Comparison of ENCODE assay signal across 9 mouse cellular contexts in genomic region chr4:134250930-134251240, GRCm38 (mm10). TPM values are rescaled to one million over a fixed set of nuclear protein-coding genes. Genes with fewer than 3 reads are reported as not detected.
DNase-seq lines count a peak whose midpoint lies in the region; ATAC-seq and TF ChIP-seq lines count a peak whose summit lies in the region.
"Had no signal": no experiment of that assay in that cellular context is flagged by ENCODE, and none has a peak within 500 bp of the region (broad histone marks: within the 10 kb centered on the region; RNA-seq: fewer than 3 reads in every experiment).

No protein-coding gene starts in this region.

- H3K9me3 ChIP-seq in intestine, embryonic 14.5 days (ENCODE audit: control insufficient read depth, low read length), result no peaks in the 10 kb centered on the region

- no peak for ATAC-seq in intestine, embryonic 14.5 days (replicated peaks; ENCODE audit: low FRiP score, low TSS enrichment, low read depth)
- no peak for ATAC-seq in granulocyte monocyte progenitor cell, adult 5-6 weeks (replicated peaks; ENCODE audit: poor library complexity, severe bottlenecking)

- DNase-seq in left cerebral cortex, postnatal 36 days (ENCODE audit: low spot score in 2 of 2), result peak; percentile 17 to 23
- no peak for DNase-seq in left cerebral cortex, postnatal 14 days (ENCODE audit: low spot score in 2 of 2)
- no peak for DNase-seq in intestine, embryonic 14.5 days (ENCODE audit: low spot score)
- DNase-seq in adrenal gland, postnatal 25 days, result no peak
- DNase-seq in gastrocnemius, postnatal 25 days, result no peak

- WGBS in intestine, embryonic 14.5 days, result 22% methylated on average over 10 of the region's 10 CpGs

- H3K4me3 ChIP-seq in embryonic fibroblast, embryonic 13.5 days (ENCODE audit: insufficient read depth, low read length), result peak overlapping the region; percentile 23
- H3K4me3 ChIP-seq in intestine, embryonic 14.5 days (ENCODE audit: low read depth, low read length), result peak overlapping the region; percentile 37
- no peak overlapping the region for H3K4me3 ChIP-seq in myocyte

- peak overlapping the region; percentile 49 for H3K9ac ChIP-seq in intestine, embryonic 14.5 days (ENCODE audit: low read length)

- H3K79me2 ChIP-seq in myocyte (ENCODE audit: control insufficient read depth, insufficient read depth), result no peaks in the 10 kb centered on the region

- no peaks in the 10 kb centered on the region for H3K36me3 ChIP-seq in intestine, embryonic 14.5 days (ENCODE audit: control insufficient read depth, insufficient read depth, low read length)
- H3K36me3 ChIP-seq in myocyte (ENCODE audit: control insufficient read depth, insufficient read depth), result no peaks in the 10 kb centered on the region

- peak overlapping the region; percentile 94 for H3K4me2 ChIP-seq in intestine, embryonic 14.5 days (ENCODE audit: low read length)
- H3K4me2 ChIP-seq in myocyte (ENCODE audit: low read depth), result peak overlapping the region; percentile 8

- TF ChIP-seq POLR2A in embryonic fibroblast, embryonic 13.5 days (IDR thresholded peaks at IDR 0.05; ENCODE audit: low read depth, low read length), result no peak
- no peak for TF ChIP-seq POLR2A in myocyte (IDR thresholded peaks at IDR 0.05; ENCODE audit: insufficient read length, low read depth)

- no peak overlapping the region for H3K27ac ChIP-seq in embryonic fibroblast, embryonic 13.5 days (ENCODE audit: insufficient read depth, low read length)
- no peak overlapping the region for H3K27ac ChIP-seq in intestine, embryonic 14.5 days (ENCODE audit: low read depth)

- intact Hi-C loops in left cerebral cortex, postnatal 36 days (cut with DNase I), result loop anchor here (2.0 to 5.0 kb wide), 2 partner anchors 42 to 121 kb away; no protein-coding TSS in a partner anchor
- intact Hi-C loops in left cerebral cortex, postnatal 14 days (cut with DNase I), result loop anchor here (5.0 kb wide), 1 partner anchor 106 kb away; no protein-coding TSS in a partner anchor

- no peak for TF ChIP-seq CTCF in embryonic fibroblast, embryonic 13.5 days (IDR thresholded peaks at IDR 0.05; ENCODE audit: borderline replicate concordance, insufficient read depth, low read length)

- H3K27me3 ChIP-seq in intestine, embryonic 14.5 days (replicated peaks; ENCODE audit: control insufficient read depth, insufficient read depth, low read length), result peaks cover 68% of the 10 kb centered on the region
- peaks cover 73% of the 10 kb centered on the region for H3K27me3 ChIP-seq in myocyte (ENCODE audit: control insufficient read depth, insufficient read depth, insufficient read length)

- H3ac ChIP-seq in myocyte (ENCODE audit: control insufficient read depth, insufficient read length), result no peak overlapping the region

- no peaks in the 10 kb centered on the region; the same call in 1 of the 2 replicates for H3K4me1 ChIP-seq in embryonic fibroblast, embryonic 13.5 days (ENCODE audit: control insufficient read depth, insufficient read depth, low read length)
- H3K4me1 ChIP-seq in intestine, embryonic 14.5 days (replicated peaks; ENCODE audit: control insufficient read depth, insufficient read depth, low read length), result peaks cover 38% of the 10 kb centered on the region

TF ChIP-seq in myocyte, 11 proteins besides CTCF, POLR2A, EP300 and RAD21:
- TF ChIP-seq REST (IDR thresholded peaks at IDR 0.05; ENCODE audit: insufficient read depth, insufficient read length) (no peak), TCF12 (IDR thresholded peaks at IDR 0.05; ENCODE audit: insufficient read depth, poor library complexity, severe bottlenecking) (no peak), CEBPB (IDR thresholded peaks at IDR 0.05; ENCODE audit: insufficient read depth, poor library complexity, severe bottlenecking) (no peak), TCF3 (IDR thresholded peaks at IDR 0.05; ENCODE audit: insufficient read length, low read depth) (no peak), E2F4 (IDR thresholded peaks at IDR 0.05; ENCODE audit: insufficient read depth) (no peak), USF1 (IDR thresholded peaks at IDR 0.05; ENCODE audit: low read depth) (no peak), MYOD1 (IDR thresholded peaks at IDR 0.05; ENCODE audit: control insufficient read depth in 1 of 3, insufficient read length in 2 of 3, low read depth in 2 of 3) (no peak)
TF ChIP-seq in myocyte: peak in this region for 0.

RNA-seq across cellular contexts. Expression of gene Grrp1, which starts 3.0 kb away (rescaled TPM):
- 1 to 10 TPM; 2.8 to 3.4 TPM for total RNA-seq in left cerebral cortex, postnatal 36 days (2021)
- 1 to 10 TPM; 3.8 to 4.3 TPM for total RNA-seq in left cerebral cortex, postnatal 14 days (2021)
- polyA plus RNA-seq in embryonic fibroblast, embryonic 13.5 days (2011; ENCODE audit: insufficient read length, low read depth, missing spikeins), result not detected in 2 replicates
- polyA plus RNA-seq in intestine, embryonic 14.5 days (2014; fragmentation: Nextera tagmentation; extraction: Ambion mirVana), result 3.8 and 4.5 TPM in 2 replicates
- polyA plus RNA-seq in myocyte (2012; fragmentation: generic; extraction: Trizol), result 0.17 TPM
- 6.2 and 8.3 TPM in 2 replicates for total RNA-seq in adrenal gland, postnatal 25 days (2021)
- not detected in 2 replicates for total RNA-seq in granulocyte monocyte progenitor cell, adult 5-6 weeks (2014; fragmentation: Nextera tagmentation)
- not detected in 2 replicates for total RNA-seq in granulocyte monocyte progenitor cell, adult 5-6 weeks (2017)
- 1 to 10 TPM; 3.4 TPM for total RNA-seq in gastrocnemius, postnatal 25 days (2021)

RNA-seq across cellular contexts. Expression of gene Gm30191, which starts 4.2 kb away (rescaled TPM):
- not detected for total RNA-seq in left cerebral cortex, postnatal 36 days (2021)
- total RNA-seq in left cerebral cortex, postnatal 14 days (2021), result not detected
- not detected in 2 replicates for polyA plus RNA-seq in embryonic fibroblast, embryonic 13.5 days (2011; ENCODE audit: insufficient read length, low read depth, missing spikeins)
- not detected in 2 replicates for polyA plus RNA-seq in intestine, embryonic 14.5 days (2014; fragmentation: Nextera tagmentation; extraction: Ambion mirVana)
- not detected for polyA plus RNA-seq in myocyte (2012; fragmentation: generic; extraction: Trizol)
- total RNA-seq in adrenal gland, postnatal 25 days (2021), result not detected in 2 replicates
- total RNA-seq in granulocyte monocyte progenitor cell, adult 5-6 weeks (2014; fragmentation: Nextera tagmentation), result not detected in 2 replicates
- not detected in 2 replicates for total RNA-seq in granulocyte monocyte progenitor cell, adult 5-6 weeks (2017)
- not detected for total RNA-seq in gastrocnemius, postnatal 25 days (2021)
- polyA plus RNA-seq: gonadal fat pad, adult 2 months had no signal

RNA-seq across cellular contexts. Expression of gene Zfp593, which starts 5.5 kb away (rescaled TPM):
- 10 to 100 TPM in 1 of 2 experiments, 1 to 10 TPM in 1; 9.2 to 13.2 TPM for total RNA-seq in left cerebral cortex, postnatal 36 days (2021)
- total RNA-seq in left cerebral cortex, postnatal 14 days (2021), result 10 to 100 TPM in 1 of 2 experiments, 1 to 10 TPM in 1; 10.0 to 12.5 TPM
- 9.5 and 11.9 TPM in 2 replicates for polyA plus RNA-seq in embryonic fibroblast, embryonic 13.5 days (2011; ENCODE audit: insufficient read length, low read depth, missing spikeins)
- polyA plus RNA-seq in intestine, embryonic 14.5 days (2014; fragmentation: Nextera tagmentation; extraction: Ambion mirVana), result 17.5 and 20.7 TPM in 2 replicates
- polyA plus RNA-seq in myocyte (2012; fragmentation: generic; extraction: Trizol), result 15.7 TPM
- total RNA-seq in adrenal gland, postnatal 25 days (2021), result 8.8 and 10.3 TPM in 2 replicates
- total RNA-seq in granulocyte monocyte progenitor cell, adult 5-6 weeks (2014; fragmentation: Nextera tagmentation), result 13.4 and 16.2 TPM in 2 replicates
- 9.4 and 18.7 TPM in 2 replicates for total RNA-seq in granulocyte monocyte progenitor cell, adult 5-6 weeks (2017)
- 1 to 10 TPM; 3.3 to 4.4 TPM for total RNA-seq in gastrocnemius, postnatal 25 days (2021)

RNA-seq across cellular contexts. Expression of gene E130218I03Rik, which starts 7.4 kb away (rescaled TPM):
- total RNA-seq in left cerebral cortex, postnatal 36 days (2021), result under 1 TPM in 1 of 2 experiments, not detected in 1; 0.47 TPM
- not detected for total RNA-seq in left cerebral cortex, postnatal 14 days (2021)
- polyA plus RNA-seq in embryonic fibroblast, embryonic 13.5 days (2011; ENCODE audit: insufficient read length, low read depth, missing spikeins), result not detected in 2 replicates
- polyA plus RNA-seq in intestine, embryonic 14.5 days (2014; fragmentation: Nextera tagmentation; extraction: Ambion mirVana), result 0.24 and 0.41 TPM in 2 replicates
- polyA plus RNA-seq in myocyte (2012; fragmentation: generic; extraction: Trizol), result 0.43 TPM
- total RNA-seq in adrenal gland, postnatal 25 days (2021), result not detected in 2 replicates
- total RNA-seq in granulocyte monocyte progenitor cell, adult 5-6 weeks (2014; fragmentation: Nextera tagmentation), result not detected in 2 replicates
- total RNA-seq in granulocyte monocyte progenitor cell, adult 5-6 weeks (2017), result 0.21 and 0.22 TPM in 2 replicates
- total RNA-seq in gastrocnemius, postnatal 25 days (2021), result not detected

RNA-seq across cellular contexts. Expression of gene Cnksr1, which starts 12.7 kb away (rescaled TPM):
- under 1 TPM; 0.27 to 0.66 TPM for total RNA-seq in left cerebral cortex, postnatal 36 days (2021)
- total RNA-seq in left cerebral cortex, postnatal 14 days (2021), result under 1 TPM in 1 of 2 experiments, not detected in 1; 0.24 TPM
- 0.42 TPM in 1 of 2 replicates, not detected in the other for polyA plus RNA-seq in embryonic fibroblast, embryonic 13.5 days (2011; ENCODE audit: insufficient read length, low read depth, missing spikeins)
- 6.1 and 7.5 TPM in 2 replicates for polyA plus RNA-seq in intestine, embryonic 14.5 days (2014; fragmentation: Nextera tagmentation; extraction: Ambion mirVana)
- polyA plus RNA-seq in myocyte (2012; fragmentation: generic; extraction: Trizol), result 0.29 TPM
- total RNA-seq in adrenal gland, postnatal 25 days (2021), result 0.49 TPM in 1 of 2 replicates, not detected in the other
- total RNA-seq in granulocyte monocyte progenitor cell, adult 5-6 weeks (2014; fragmentation: Nextera tagmentation), result not detected in 2 replicates
- not detected in 2 replicates for total RNA-seq in granulocyte monocyte progenitor cell, adult 5-6 weeks (2017)
- 10 to 100 TPM; 22.8 to 32.8 TPM for total RNA-seq in gastrocnemius, postnatal 25 days (2021)

Comparison
In these comparisons a context has a peak if more than half of its experiments do, and no peak if none do; other contexts are left out.
1. DNase-seq: peak in left cerebral cortex, postnatal 36 days (2 of 2); none in left cerebral cortex, postnatal 14 days (0 of 2), intestine, embryonic 14.5 days (single experiment), adrenal gland, postnatal 25 days (single experiment) and gastrocnemius, postnatal 25 days (single experiment).